ENCODE assay signal across 17 mouse cellular contexts in genomic region chr5:90179094-90179493, GRCm38 (mm10).
"Had no signal": no experiment of that assay in that cellular context is flagged by ENCODE, and none has a peak within 500 bp of the region (broad histone marks: within the 10 kb centered on the region; RNA-seq: fewer than 3 reads in every experiment).

No protein-coding gene starts in this region.

- ATAC-seq: lung, postnatal 0 days; midbrain, embryonic 13.5 days; midbrain, embryonic 15.5 days had no signal

- H3K27me3 ChIP-seq: lung, embryonic 15.5 days; megakaryocyte, embryonic 14.5 days; midbrain, embryonic 13.5 days; midbrain, embryonic 15.5 days; neural tube, embryonic 12.5 days; stomach, embryonic 15.5 days had no signal

- H3K9me3 ChIP-seq: lung, embryonic 15.5 days; megakaryocyte, embryonic 14.5 days; midbrain, embryonic 13.5 days; midbrain, embryonic 15.5 days; neural tube, embryonic 12.5 days; stomach, embryonic 15.5 days had no signal

- H3K27ac ChIP-seq: lung, embryonic 15.5 days; macrophage; midbrain, embryonic 13.5 days; midbrain, embryonic 15.5 days; neural tube, embryonic 12.5 days; stomach, embryonic 15.5 days; stomach, postnatal 0 days had no signal

- H3K4me2 ChIP-seq: lung, embryonic 15.5 days; midbrain, embryonic 11.5 days; midbrain, embryonic 13.5 days; midbrain, embryonic 15.5 days; neural tube, embryonic 12.5 days; stomach, embryonic 15.5 days had no signal

- DNase-seq: lung, adult 2 months; lung, postnatal 14 days; lung, postnatal 36 days; right cerebral cortex, postnatal 14 days; thymus, adult 2 months; thymus, postnatal 25 days; thymus, postnatal 4 days had no signal

- H3K9ac ChIP-seq: lung, embryonic 15.5 days; midbrain, embryonic 13.5 days; midbrain, embryonic 15.5 days; neural tube, embryonic 12.5 days; stomach, embryonic 15.5 days had no signal

- H3K36me3 ChIP-seq: lung, embryonic 15.5 days; midbrain, embryonic 13.5 days; midbrain, embryonic 15.5 days; neural tube, embryonic 12.5 days; stomach, embryonic 15.5 days had no signal

- H3K4me1 ChIP-seq: lung, embryonic 15.5 days; megakaryocyte, embryonic 14.5 days; midbrain, embryonic 13.5 days; midbrain, embryonic 15.5 days; neural tube, embryonic 12.5 days; stomach, embryonic 15.5 days had no signal

- H3K4me3 ChIP-seq: lung, embryonic 15.5 days; megakaryocyte, embryonic 14.5 days; midbrain, embryonic 13.5 days; midbrain, embryonic 15.5 days; neural tube, embryonic 12.5 days; stomach, embryonic 15.5 days had no signal
